In the genomic region with DNA sequence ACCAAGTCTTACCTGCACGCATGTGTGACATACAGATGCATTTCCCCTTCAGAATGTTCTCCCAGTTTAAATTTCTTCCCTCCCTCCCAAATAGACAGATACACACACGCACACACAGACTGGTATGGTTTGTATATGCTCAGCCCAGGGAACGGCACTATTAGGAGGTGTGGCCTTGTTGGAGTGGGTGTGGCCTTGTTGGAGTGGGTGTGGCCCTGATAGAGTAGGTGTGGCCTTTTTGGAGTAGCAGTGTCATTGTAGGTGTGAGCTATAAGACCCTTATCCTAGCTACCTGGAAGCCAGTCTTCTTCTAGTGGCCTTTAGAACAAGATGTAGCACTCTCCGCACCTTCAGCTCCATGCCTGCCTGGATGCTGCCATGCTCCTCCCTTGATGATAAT, we compare ENCODE assay signal across 1 mouse cellular context.
TF ChIP-seq lines count a peak whose summit lies in the region.

No protein-coding gene starts in this region.

TF ChIP-seq in MEL, 35 proteins besides CTCF, POLR2A, EP300 and RAD21:
- TF ChIP-seq MAZ (IDR thresholded peaks at IDR 0.05; ENCODE audit: low read depth, low read length) (no peak), MEF2A (IDR thresholded peaks at IDR 0.05; ENCODE audit: extremely low read depth, insufficient replicate concordance, low read depth, low read length, poor library complexity, severe bottlenecking) (no peak), ETS1 (IDR thresholded peaks at IDR 0.05; ENCODE audit: low read depth, low read length) (no peak), MAFK (IDR thresholded peaks at IDR 0.05; ENCODE audit: borderline replicate concordance, low read depth, low read length) (no peak), KAT2A (conservative IDR thresholded peaks at IDR 0.05; ENCODE audit: low read depth, low read length) (no peak), SMC3 (IDR thresholded peaks at IDR 0.05; ENCODE audit: low read depth, low read length) (no peak), E2F4 (IDR thresholded peaks at IDR 0.05; ENCODE audit: borderline replicate concordance, low read depth, low read length) (no peak), ZNF384 (IDR thresholded peaks at IDR 0.05; ENCODE audit: low read depth, low read length) (no peak), HCFC1 (IDR thresholded peaks at IDR 0.05; ENCODE audit: low read depth, low read length) (no peak), RCOR1 (IDR thresholded peaks at IDR 0.05; ENCODE audit: low read depth, low read length) (no peak), USF2 (IDR thresholded peaks at IDR 0.05; ENCODE audit: borderline replicate concordance in 1 of 2, insufficient read depth in 1 of 2, low read depth in 1 of 2, low read length in 2 of 2) (no peak), MXI1 (IDR thresholded peaks at IDR 0.05; ENCODE audit: low read depth, low read length) (no peak), ZC3H11A (IDR thresholded peaks at IDR 0.05; ENCODE audit: low read depth, low read length) (no peak), CHD1 (IDR thresholded peaks at IDR 0.05; ENCODE audit: low read depth, low read length) (no peak), POLR2AphosphoS5 (IDR thresholded peaks at IDR 0.05; ENCODE audit: borderline replicate concordance, low read depth, low read length) (no peak), TBP (IDR thresholded peaks at IDR 0.05; ENCODE audit: low read depth, low read length) (no peak), BHLHE40 (IDR thresholded peaks at IDR 0.05; ENCODE audit: borderline replicate concordance, low read depth, low read length) (no peak)
TF ChIP-seq in MEL: peak in this region for 0.
